In the genomic region with DNA sequence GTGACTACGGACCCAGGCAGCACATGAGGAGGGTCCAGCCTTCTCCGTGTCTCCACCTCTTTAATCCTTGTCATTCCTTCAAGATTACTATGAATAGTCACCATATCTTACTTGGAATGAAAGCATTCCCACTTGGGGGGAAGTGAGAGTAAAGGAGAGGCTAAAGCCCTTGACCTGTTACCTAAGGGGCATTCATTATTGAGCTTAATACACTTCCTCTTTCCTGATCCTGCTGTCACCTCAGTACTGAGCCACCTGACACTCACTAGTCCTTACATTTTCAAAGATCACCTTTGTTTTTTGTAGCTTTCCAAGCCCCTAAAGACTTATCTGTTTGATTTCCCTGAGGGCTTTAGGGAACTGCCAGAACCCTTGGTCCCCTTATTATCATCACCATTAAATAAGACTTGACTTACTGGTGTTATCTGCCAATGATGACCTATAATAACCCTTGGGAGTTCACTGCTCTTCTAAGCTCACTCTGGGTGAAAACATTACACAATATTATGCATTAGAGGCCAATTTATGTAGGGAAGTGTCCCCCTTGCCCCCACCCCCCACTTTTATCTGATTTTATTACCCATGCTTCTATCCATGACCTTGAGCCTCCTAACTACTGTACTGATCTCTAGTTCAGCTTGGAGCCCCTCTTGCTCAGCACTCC, we compare ENCODE assay signal across 25 mouse cellular contexts. TPM values are rescaled to one million over a fixed set of nuclear protein-coding genes. Genes with fewer than 3 reads are reported as not detected.
A peak's percentile ranks its signal among the peaks of the same experiment; 100 is the strongest.
DNase-seq lines count a peak whose midpoint lies in the region; ATAC-seq and TF ChIP-seq lines count a peak whose summit lies in the region.
"Had no signal": no experiment of that assay in that cellular context is flagged by ENCODE, and none has a peak within 500 bp of the region (broad histone marks: within the 10 kb centered on the region; RNA-seq: fewer than 3 reads in every experiment).

No protein-coding gene starts in this region.

- TF ChIP-seq CTCF in intestine, postnatal 0 days (IDR thresholded peaks at IDR 0.05; ENCODE audit: low read depth): no peak

- no peak overlapping the region for H3K9ac ChIP-seq in intestine, embryonic 16.5 days (ENCODE audit: low read depth, low read length)
- H3K9ac ChIP-seq in intestine, embryonic 15.5 days: no peak overlapping the region
- H3K9ac ChIP-seq in midbrain, embryonic 11.5 days (ENCODE audit: low read length): no peak overlapping the region
- no peak overlapping the region for H3K9ac ChIP-seq in midbrain, embryonic 13.5 days (replicated peaks)
- no peak overlapping the region for H3K9ac ChIP-seq in intestine, postnatal 0 days (ENCODE audit: low read depth, low read length)
- H3K9ac ChIP-seq: embryonic facial prominence, embryonic 15.5 days; forebrain, embryonic 15.5 days; hindbrain, embryonic 13.5 days had no signal

- H3K27me3 ChIP-seq in intestine, embryonic 16.5 days (replicated peaks; ENCODE audit: control insufficient read depth, insufficient read depth, low read length): no peaks in the 10 kb centered on the region
- no peaks in the 10 kb centered on the region for H3K27me3 ChIP-seq in intestine, embryonic 15.5 days (replicated peaks)
- no peaks in the 10 kb centered on the region for H3K27me3 ChIP-seq in midbrain, embryonic 11.5 days (ENCODE audit: control insufficient read depth, insufficient read depth, low read length)
- no peaks in the 10 kb centered on the region for H3K27me3 ChIP-seq in midbrain, embryonic 13.5 days
- no peaks in the 10 kb centered on the region for H3K27me3 ChIP-seq in intestine, postnatal 0 days (replicated peaks; ENCODE audit: control insufficient read depth, insufficient read depth, low read length)
- H3K27me3 ChIP-seq: embryonic facial prominence, embryonic 15.5 days; forebrain, embryonic 15.5 days; hindbrain, embryonic 13.5 days had no signal

- no peak overlapping the region for H3K4me3 ChIP-seq in intestine, embryonic 16.5 days (ENCODE audit: low read length)
- H3K4me3 ChIP-seq in intestine, embryonic 15.5 days (replicated peaks): no peak overlapping the region
- H3K4me3 ChIP-seq in midbrain, embryonic 11.5 days (ENCODE audit: low read depth, low read length): no peak overlapping the region
- H3K4me3 ChIP-seq in midbrain, embryonic 13.5 days (replicated peaks): no peak overlapping the region
- no peak overlapping the region for H3K4me3 ChIP-seq in intestine, postnatal 0 days (ENCODE audit: low read depth, low read length)
- H3K4me3 ChIP-seq: embryonic facial prominence, embryonic 15.5 days; erythroblast, embryonic 14.5 days; forebrain, embryonic 10.5 days; forebrain, embryonic 15.5 days; hindbrain, embryonic 13.5 days had no signal

- no peaks in the 10 kb centered on the region for H3K36me3 ChIP-seq in intestine, embryonic 16.5 days (ENCODE audit: control insufficient read depth, insufficient read depth, low read length)
- H3K36me3 ChIP-seq in intestine, embryonic 15.5 days: no peaks in the 10 kb centered on the region
- no peaks in the 10 kb centered on the region for H3K36me3 ChIP-seq in midbrain, embryonic 11.5 days (ENCODE audit: control insufficient read depth, insufficient read depth, low read length)
- H3K36me3 ChIP-seq in midbrain, embryonic 13.5 days: no peaks in the 10 kb centered on the region
- H3K36me3 ChIP-seq in intestine, postnatal 0 days (ENCODE audit: control insufficient read depth, insufficient read depth): no peaks in the 10 kb centered on the region
- H3K36me3 ChIP-seq: embryonic facial prominence, embryonic 15.5 days; forebrain, embryonic 10.5 days; forebrain, embryonic 15.5 days; hindbrain, embryonic 13.5 days had no signal

- H3K9me3 ChIP-seq in intestine, embryonic 16.5 days (ENCODE audit: control insufficient read depth, low read length): no peaks in the 10 kb centered on the region
- no peaks in the 10 kb centered on the region for H3K9me3 ChIP-seq in intestine, embryonic 15.5 days
- H3K9me3 ChIP-seq in midbrain, embryonic 11.5 days (ENCODE audit: control insufficient read depth, low read length): no peaks in the 10 kb centered on the region
- no peaks in the 10 kb centered on the region for H3K9me3 ChIP-seq in midbrain, embryonic 13.5 days
- H3K9me3 ChIP-seq in intestine, postnatal 0 days (ENCODE audit: control insufficient read depth): no peaks in the 10 kb centered on the region
- H3K9me3 ChIP-seq: embryonic facial prominence, embryonic 15.5 days; forebrain, embryonic 10.5 days; forebrain, embryonic 15.5 days; hindbrain, embryonic 13.5 days had no signal

- H3K4me1 ChIP-seq in intestine, embryonic 16.5 days (ENCODE audit: control insufficient read depth, insufficient read depth, low read length): 0 out of 2 replicates have a peak, but pooled peaks cover 2% of the 10 kb centered on the region
- H3K4me1 ChIP-seq in intestine, embryonic 15.5 days (replicated peaks): no peaks in the 10 kb centered on the region
- no peaks in the 10 kb centered on the region for H3K4me1 ChIP-seq in midbrain, embryonic 11.5 days (ENCODE audit: control insufficient read depth, insufficient read depth, low read length)
- no peaks in the 10 kb centered on the region for H3K4me1 ChIP-seq in midbrain, embryonic 13.5 days (replicated peaks)
- peaks cover 3% of the 10 kb centered on the region for H3K4me1 ChIP-seq in intestine, postnatal 0 days (replicated peaks; ENCODE audit: control insufficient read depth, insufficient read depth, low read length)
- H3K4me1 ChIP-seq: embryonic facial prominence, embryonic 15.5 days; forebrain, embryonic 10.5 days; forebrain, embryonic 15.5 days; hindbrain, embryonic 13.5 days had no signal

- no peak overlapping the region for H3K27ac ChIP-seq in intestine, embryonic 16.5 days (ENCODE audit: low read length)
- H3K27ac ChIP-seq in intestine, embryonic 15.5 days: no peak overlapping the region
- no peak overlapping the region for H3K27ac ChIP-seq in midbrain, embryonic 11.5 days (ENCODE audit: low read depth, low read length)
- H3K27ac ChIP-seq in midbrain, embryonic 13.5 days: no peak overlapping the region
- H3K27ac ChIP-seq in intestine, postnatal 0 days (ENCODE audit: low read depth, low read length): no peak overlapping the region
- H3K27ac ChIP-seq: embryonic facial prominence, embryonic 15.5 days; forebrain, embryonic 10.5 days; forebrain, embryonic 15.5 days; hindbrain, embryonic 13.5 days; hindbrain, postnatal 0 days had no signal

- peak; percentile 70 for ATAC-seq in intestine, embryonic 16.5 days
- ATAC-seq in intestine, embryonic 15.5 days: no peak; the same call in 1 of the 2 replicates
- ATAC-seq in midbrain, embryonic 11.5 days (ENCODE audit: low FRiP score): no peak
- ATAC-seq in midbrain, embryonic 13.5 days: no peak
- peak; percentile 15 for ATAC-seq in intestine, postnatal 0 days
- no peak for ATAC-seq in CD4-positive, CD25-positive, alpha-beta regulatory T cell, adult 4 months
- ATAC-seq: forebrain, embryonic 15.5 days; hindbrain, postnatal 0 days had no signal

- 80% methylated on average over 2 of the region's 2 CpGs for WGBS in intestine, embryonic 16.5 days
- WGBS in intestine, embryonic 15.5 days: 85% methylated on average over 2 of the region's 2 CpGs
- 90% methylated on average over 2 of the region's 2 CpGs for WGBS in midbrain, embryonic 11.5 days
- 81% methylated on average over 2 of the region's 2 CpGs for WGBS in midbrain, embryonic 13.5 days
- 69% methylated on average over 2 of the region's 2 CpGs for WGBS in intestine, postnatal 0 days

- no peak overlapping the region for H3K4me2 ChIP-seq in intestine, embryonic 16.5 days (ENCODE audit: low read depth, low read length)
- H3K4me2 ChIP-seq in intestine, embryonic 15.5 days (replicated peaks): no peak overlapping the region
- H3K4me2 ChIP-seq in midbrain, embryonic 11.5 days: no peak overlapping the region
- no peak overlapping the region for H3K4me2 ChIP-seq in midbrain, embryonic 13.5 days (replicated peaks)
- no peak overlapping the region for H3K4me2 ChIP-seq in intestine, postnatal 0 days (replicated peaks; ENCODE audit: low read depth)
- H3K4me2 ChIP-seq: embryonic facial prominence, embryonic 15.5 days; forebrain, embryonic 15.5 days; hindbrain, embryonic 13.5 days had no signal

- DNase-seq in midbrain, embryonic 11.5 days (ENCODE audit: low spot score, missing footprints): peak; percentile 21
- DNase-seq in thymus, adult 18-20 months: no peak
- DNase-seq: adrenal gland, adult 8-10 months; adrenal gland, postnatal 36 days; cerebellum, adult 2 months; cerebellum, postnatal 10 days; embryo, embryonic 11 days; gastrocnemius, postnatal 14 days; heart, postnatal 10 days; heart, postnatal 4 days had no signal

RNA-seq across cellular contexts. Expression of gene Hsd17b11, which starts 10.8 kb away (rescaled TPM):
- polyA plus RNA-seq in intestine, embryonic 16.5 days (2015; fragmentation: Nextera tagmentation; extraction: Ambion mirVana): 10.6 and 10.7 TPM in 2 replicates
- 8.2 and 8.4 TPM in 2 replicates for polyA plus RNA-seq in intestine, embryonic 15.5 days (2015; fragmentation: Nextera tagmentation; extraction: Ambion mirVana)
- polyA plus RNA-seq in midbrain, embryonic 11.5 days (2014; fragmentation: Nextera tagmentation; extraction: Ambion mirVana): 1.1 TPM in 2 replicates
- 1.2 and 1.8 TPM in 2 replicates for polyA plus RNA-seq in midbrain, embryonic 13.5 days (2015; fragmentation: Nextera tagmentation; extraction: Ambion mirVana)
- polyA plus RNA-seq in intestine, postnatal 0 days (2015; fragmentation: Nextera tagmentation; extraction: Ambion mirVana): 48.7 and 55.3 TPM in 2 replicates
- 1 to 10 TPM; 4.3 to 5.2 TPM for polyA plus RNA-seq in CD4-positive, CD25-positive, alpha-beta regulatory T cell, adult 4 months (2017; shearing (Covaris generic))

RNA-seq across cellular contexts. Expression of gene Nudt9, which starts 13.5 kb away (rescaled TPM):
- polyA plus RNA-seq in intestine, embryonic 16.5 days (2015; fragmentation: Nextera tagmentation; extraction: Ambion mirVana): 61.0 and 61.8 TPM in 2 replicates
- polyA plus RNA-seq in intestine, embryonic 15.5 days (2015; fragmentation: Nextera tagmentation; extraction: Ambion mirVana): 61.7 and 63.6 TPM in 2 replicates
- polyA plus RNA-seq in midbrain, embryonic 11.5 days (2014; fragmentation: Nextera tagmentation; extraction: Ambion mirVana): 61.8 and 64.7 TPM in 2 replicates
- 54.8 and 58.2 TPM in 2 replicates for polyA plus RNA-seq in midbrain, embryonic 13.5 days (2015; fragmentation: Nextera tagmentation; extraction: Ambion mirVana)
- 81.1 and 82.0 TPM in 2 replicates for polyA plus RNA-seq in intestine, postnatal 0 days (2015; fragmentation: Nextera tagmentation; extraction: Ambion mirVana)
- polyA plus RNA-seq in CD4-positive, CD25-positive, alpha-beta regulatory T cell, adult 4 months (2017; shearing (Covaris generic)): 10 to 100 TPM; 13.5 to 22.6 TPM

RNA-seq across cellular contexts. Expression of gene Gm17660, which starts 44.8 kb away (rescaled TPM):
- not detected in 2 replicates for polyA plus RNA-seq in intestine, embryonic 16.5 days (2015; fragmentation: Nextera tagmentation; extraction: Ambion mirVana)
- not detected in 2 replicates for polyA plus RNA-seq in intestine, embryonic 15.5 days (2015; fragmentation: Nextera tagmentation; extraction: Ambion mirVana)
- 0.29 TPM in 1 of 2 replicates, not detected in the other for polyA plus RNA-seq in midbrain, embryonic 11.5 days (2014; fragmentation: Nextera tagmentation; extraction: Ambion mirVana)
- polyA plus RNA-seq in midbrain, embryonic 13.5 days (2015; fragmentation: Nextera tagmentation; extraction: Ambion mirVana): not detected in 2 replicates
- polyA plus RNA-seq in intestine, postnatal 0 days (2015; fragmentation: Nextera tagmentation; extraction: Ambion mirVana): 1.1 and 1.5 TPM in 2 replicates
- not detected for polyA plus RNA-seq in CD4-positive, CD25-positive, alpha-beta regulatory T cell, adult 4 months (2017; shearing (Covaris generic))
- polyA plus RNA-seq: cerebellum, adult 2 months; embryonic facial prominence, embryonic 11.5 days; erythroblast, embryonic 14.5 days; frontal cortex, adult 2 months; gonadal fat pad, adult 2 months; heart, embryonic 14.5 days; hindbrain, embryonic 13.5 days had no signal

RNA-seq across cellular contexts. Expression of gene Hsd17b13, which starts 55.4 kb away (rescaled TPM):
- 36.9 and 49.5 TPM in 2 replicates for polyA plus RNA-seq in intestine, embryonic 16.5 days (2015; fragmentation: Nextera tagmentation; extraction: Ambion mirVana)
- 22.0 and 24.0 TPM in 2 replicates for polyA plus RNA-seq in intestine, embryonic 15.5 days (2015; fragmentation: Nextera tagmentation; extraction: Ambion mirVana)
- not detected in 2 replicates for polyA plus RNA-seq in midbrain, embryonic 11.5 days (2014; fragmentation: Nextera tagmentation; extraction: Ambion mirVana)
- polyA plus RNA-seq in midbrain, embryonic 13.5 days (2015; fragmentation: Nextera tagmentation; extraction: Ambion mirVana): not detected in 2 replicates
- 76.5 and 78.0 TPM in 2 replicates for polyA plus RNA-seq in intestine, postnatal 0 days (2015; fragmentation: Nextera tagmentation; extraction: Ambion mirVana)
- not detected for polyA plus RNA-seq in CD4-positive, CD25-positive, alpha-beta regulatory T cell, adult 4 months (2017; shearing (Covaris generic))
- polyA plus RNA-seq: cerebellum, adult 2 months; embryonic facial prominence, embryonic 11.5 days; erythroblast, embryonic 14.5 days; forebrain, embryonic 10.5 days; forebrain, embryonic 15.5 days; heart, embryonic 14.5 days; hindbrain, embryonic 13.5 days; hindbrain, postnatal 0 days had no signal

Comparison
In these comparisons a context has a peak if more than half of its experiments do, and no peak if none do; other contexts are left out.
1. ATAC-seq: peak in intestine, embryonic 16.5 days (single experiment) and intestine, postnatal 0 days (single experiment); none in intestine, embryonic 15.5 days (single experiment), midbrain, embryonic 11.5 days (single experiment), midbrain, embryonic 13.5 days (single experiment) and CD4-positive, CD25-positive, alpha-beta regulatory T cell, adult 4 months (single experiment).